Mouse (Mus musculus) right cerebral cortex, postnatal 10 days (tissue): ENCODE results near the gene Aplp2.

ENCODE experiments used
- DNase-seq, 2 experiments: peaks; one replicate each; pipeline ENCODE4 v3.0.0; 2021; ENCODE audit warnings: low spot score in 2 of 2

The Aplp2 gene

DNA sequence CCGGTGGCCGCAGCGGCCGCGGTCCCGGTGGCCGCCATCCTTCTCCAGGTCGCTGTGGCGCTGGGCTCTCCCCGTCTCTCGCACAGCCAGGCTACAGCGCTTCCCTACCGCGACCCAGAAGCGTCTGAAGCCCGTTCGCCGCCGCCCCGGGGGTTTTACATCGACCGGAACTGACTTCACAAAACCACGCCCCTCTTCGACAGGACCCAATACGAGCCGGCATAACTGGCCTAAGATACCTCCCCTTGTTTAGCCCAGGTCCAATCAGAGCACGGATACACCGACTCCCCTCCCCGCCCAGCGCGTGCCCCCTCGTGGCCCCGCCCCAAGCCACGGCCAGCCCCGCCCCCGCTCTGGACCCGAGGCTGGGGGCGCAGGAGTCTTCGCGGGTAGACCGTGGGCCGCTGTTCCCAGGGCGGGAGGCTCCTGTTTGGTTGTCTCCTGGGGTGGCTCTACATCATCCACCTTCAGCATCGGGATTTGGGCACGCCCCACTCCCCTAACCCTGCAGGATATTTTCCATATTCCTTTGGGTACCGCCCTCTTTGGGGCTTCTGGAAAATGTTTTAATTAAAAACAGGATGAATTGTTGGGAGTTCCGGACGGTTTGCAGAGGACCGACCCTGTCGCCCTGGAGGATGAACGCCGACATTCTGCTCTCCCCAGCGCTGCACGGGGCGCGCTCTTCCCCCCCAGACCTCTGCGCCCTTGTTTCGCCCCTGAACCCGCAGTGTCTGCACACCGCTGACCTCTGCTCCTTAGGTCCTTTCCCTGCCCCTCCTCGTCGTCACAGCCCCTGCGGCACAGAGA is at the start of gene Aplp2:
Gene Aplp2 (minus strand): TSS at position 126 of the 810 bp plus-strand sequence.
- peak; percentile 98 to 99 for DNase-seq

DNA sequence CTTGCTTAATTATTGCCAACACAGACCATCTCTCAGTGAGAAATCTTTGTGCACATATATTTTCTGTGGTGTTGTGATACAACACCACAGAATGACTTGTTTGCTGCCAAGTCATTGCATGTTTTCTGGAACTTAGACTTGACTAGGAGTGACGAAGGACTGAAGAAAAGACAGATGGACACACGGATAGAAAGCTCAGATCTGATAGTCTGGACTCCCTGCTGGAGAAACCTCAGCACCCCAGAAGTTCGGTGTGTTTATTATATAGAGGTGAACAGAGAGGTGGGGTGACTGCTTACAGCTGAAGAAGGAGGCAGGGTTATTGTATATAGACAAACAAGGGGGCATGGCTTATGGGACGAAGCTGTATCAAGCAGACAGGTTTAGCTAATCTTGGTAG is 48.6 kb upstream of the Aplp2 start:
- no peak for DNase-seq

DNA sequence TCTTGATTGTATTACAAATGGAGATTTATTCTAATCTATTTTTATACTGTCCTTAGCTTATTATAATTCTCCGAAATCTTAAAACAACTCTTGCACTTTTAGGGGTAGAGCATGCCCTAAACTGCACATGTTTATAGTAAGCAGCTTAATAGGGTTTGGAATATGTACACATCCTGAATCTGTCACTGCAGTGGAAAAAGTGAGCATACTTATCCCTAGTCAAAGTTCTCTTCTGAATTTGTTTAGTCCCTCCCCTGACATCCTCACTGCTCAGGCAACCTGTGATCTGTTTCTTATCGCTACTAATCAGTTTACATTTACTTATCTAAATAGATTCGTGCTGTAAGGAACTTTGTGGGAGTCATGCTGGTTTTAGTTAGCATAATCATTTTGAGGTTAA is 46.6 kb upstream of the Aplp2 start:
- DNase-seq: no peak

DNA sequence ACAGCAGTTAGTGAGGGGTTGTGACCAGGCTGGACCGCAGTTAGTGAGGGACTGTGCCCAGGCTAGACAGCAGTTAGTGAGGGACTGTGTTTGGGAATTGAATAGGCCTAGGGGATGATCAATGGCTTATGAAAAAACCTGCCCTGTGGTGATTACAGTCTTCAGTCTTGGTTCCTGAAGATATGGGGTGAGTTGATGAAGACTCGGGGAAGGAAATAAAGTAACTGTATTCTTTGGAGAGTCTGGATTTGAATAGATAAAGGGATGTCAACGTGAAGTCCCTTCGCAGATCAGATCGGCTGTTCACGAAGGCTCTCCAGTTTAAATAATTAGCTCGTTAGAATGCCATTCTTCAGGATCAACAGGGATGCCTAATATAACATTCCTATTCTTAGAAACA is 44.3 kb upstream of the Aplp2 start:
- no peak for DNase-seq

DNA sequence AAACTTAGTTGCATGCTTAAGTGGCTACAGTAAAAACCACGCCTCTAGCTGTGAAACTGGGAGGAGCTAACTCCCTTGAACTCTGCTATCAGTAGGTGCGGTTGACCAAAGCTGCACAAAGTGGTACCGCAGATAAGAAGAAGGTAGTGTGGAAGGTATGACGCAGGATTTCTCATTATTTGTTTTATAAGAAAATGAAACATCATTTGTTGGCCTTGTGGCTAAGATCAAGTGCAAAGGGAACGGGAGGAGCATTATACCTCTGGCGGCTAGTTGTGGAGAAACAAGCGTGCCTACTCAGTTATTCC is 43.0 kb upstream of the Aplp2 start:
- no peak for DNase-seq

DNA sequence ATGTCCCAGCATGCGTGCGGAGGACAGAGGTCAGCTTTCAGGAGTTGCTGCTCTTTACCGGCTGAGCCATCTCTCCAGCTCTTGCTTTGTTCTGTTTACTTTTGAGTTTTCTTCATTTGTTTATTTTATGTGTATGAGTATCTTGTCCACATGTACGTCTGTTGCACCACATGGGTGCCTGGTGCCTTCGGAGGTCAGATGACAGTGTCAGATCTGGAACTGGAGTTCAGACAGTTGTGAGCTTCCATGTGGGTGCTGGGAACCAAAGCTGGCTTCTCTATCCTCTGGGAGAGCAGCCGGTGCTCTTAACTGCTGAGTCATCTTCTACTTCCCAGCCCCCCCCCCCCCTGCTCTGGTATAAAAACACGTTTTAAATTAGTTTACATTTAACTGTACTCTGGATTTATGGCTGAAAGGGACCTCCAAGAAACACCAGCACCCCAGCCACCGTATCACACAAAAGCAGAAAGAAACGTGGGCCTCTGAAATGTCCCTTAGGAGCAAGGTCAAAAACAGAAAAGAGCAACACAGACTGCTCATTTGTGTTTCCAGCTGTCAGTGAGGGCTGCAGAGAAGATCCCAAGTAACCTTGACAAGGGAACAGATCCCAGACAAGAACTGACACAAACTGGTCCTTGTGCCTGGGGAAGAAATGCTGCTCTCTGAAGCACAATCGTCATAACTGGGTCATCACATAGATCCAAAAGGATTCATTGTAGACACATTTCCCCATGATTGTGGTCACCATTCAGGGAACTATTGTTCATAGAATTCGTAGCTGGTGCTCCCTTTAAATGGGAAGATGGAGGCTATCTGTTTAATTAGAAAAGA is 42.5 kb upstream of the Aplp2 start:
- DNase-seq: no peak

DNA sequence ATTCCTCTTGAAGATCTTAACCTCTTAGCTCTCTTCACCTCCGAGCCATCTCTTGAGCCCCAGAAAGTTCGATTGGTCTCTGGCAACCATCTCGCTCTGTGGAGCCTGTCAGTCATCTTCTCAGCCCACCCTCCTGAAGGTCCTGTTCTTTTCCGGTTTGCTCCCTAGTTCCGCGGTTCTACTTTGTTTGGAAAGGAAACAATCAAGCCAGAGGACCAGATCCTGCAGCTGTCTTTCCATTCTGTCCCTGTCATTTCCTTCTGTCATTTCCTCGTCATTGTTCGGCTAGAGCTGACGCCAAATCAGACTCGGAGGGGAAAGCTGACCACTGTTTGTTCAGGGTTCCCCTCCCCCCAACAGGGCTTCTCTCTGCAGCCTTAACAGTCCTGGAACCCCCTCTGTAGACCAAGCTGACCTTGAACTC is 41.7 kb upstream of the Aplp2 start:
- no peak for DNase-seq

DNA sequence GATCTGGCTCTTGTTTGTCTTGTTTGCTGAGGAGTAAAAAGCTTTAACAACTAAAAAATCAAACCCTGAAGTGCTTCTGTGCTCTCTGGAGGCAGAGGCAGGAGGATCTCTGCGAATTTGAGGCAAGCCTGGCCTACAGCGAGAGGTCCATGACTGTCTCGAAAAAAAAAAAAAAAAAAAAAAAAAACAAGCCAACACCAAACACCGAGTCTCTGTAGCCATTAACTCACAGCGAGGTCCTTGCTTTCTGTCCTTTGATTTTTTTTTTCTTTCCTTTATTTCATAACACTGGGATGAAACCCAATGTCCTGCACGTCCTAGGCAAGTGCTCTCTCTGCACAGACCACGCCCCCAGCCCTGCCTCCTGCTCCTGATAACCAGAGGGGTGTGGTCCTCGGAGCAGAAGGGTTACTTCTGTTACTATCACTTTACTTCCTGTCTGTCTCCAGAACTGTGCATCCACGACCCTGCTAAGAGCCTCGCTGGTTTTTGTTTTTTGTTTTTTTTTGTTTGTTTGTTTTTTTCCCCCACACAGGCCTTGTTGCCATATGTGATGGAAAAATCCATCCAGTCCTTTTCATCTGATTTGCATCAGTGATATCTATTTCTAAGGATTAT is 40.7 kb upstream of the Aplp2 start:
- no peak for DNase-seq

DNA sequence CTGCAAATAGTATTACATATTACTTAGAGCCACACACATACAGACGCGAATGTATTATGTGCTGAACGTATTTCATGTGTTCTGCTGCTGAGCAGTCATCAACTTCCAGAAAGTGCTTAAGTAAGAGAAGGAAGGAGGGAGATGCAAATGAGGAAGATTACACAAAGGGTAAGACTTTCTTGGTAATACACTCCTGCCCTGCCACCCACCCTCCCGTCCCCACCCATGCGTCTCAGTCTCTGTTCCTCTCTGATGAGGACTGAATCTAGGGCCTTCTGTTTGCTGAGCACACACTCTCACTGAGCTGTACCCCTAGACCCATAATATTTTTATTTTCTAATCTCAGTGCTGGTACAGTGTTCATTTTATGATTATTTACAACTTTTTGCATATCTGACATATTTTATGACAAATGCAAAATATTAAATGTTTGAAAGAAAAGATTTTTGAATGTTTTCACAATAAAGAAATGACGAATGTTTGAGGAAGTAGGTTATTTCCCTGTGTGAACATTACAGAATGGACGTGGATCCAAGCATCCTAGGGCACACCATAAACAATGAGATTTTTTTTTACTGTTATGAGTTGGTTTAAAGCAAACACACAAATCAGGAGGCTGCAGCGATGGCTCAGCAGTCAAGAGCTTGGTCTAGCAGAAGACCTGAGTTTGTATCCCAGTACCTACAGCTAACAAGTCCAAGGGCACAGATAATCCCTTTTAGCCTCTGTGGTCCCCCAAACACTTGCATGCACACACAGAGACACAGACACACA is 36.0 kb upstream of the Aplp2 start:
- no peak for DNase-seq

DNA sequence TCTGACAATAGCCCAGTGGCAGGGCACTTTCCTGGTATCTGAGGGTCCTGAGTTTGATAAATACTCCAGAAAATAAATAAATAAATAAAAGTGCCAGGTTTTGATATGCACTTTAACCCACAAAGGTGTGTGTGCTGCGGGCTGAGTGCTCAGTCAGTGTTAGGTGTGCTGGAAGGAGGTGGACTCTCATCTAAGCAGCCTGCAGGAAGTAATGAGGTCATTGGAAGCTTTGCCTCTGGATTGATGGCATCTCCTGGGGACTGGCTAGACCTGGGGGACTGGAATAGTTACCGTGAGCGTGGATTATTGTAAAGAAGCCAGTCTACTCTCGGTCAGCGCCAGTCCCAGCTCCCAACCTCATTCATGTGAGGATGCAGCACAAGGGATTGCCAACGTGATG is 34.8 kb upstream of the Aplp2 start:
- no peak for DNase-seq

DNA sequence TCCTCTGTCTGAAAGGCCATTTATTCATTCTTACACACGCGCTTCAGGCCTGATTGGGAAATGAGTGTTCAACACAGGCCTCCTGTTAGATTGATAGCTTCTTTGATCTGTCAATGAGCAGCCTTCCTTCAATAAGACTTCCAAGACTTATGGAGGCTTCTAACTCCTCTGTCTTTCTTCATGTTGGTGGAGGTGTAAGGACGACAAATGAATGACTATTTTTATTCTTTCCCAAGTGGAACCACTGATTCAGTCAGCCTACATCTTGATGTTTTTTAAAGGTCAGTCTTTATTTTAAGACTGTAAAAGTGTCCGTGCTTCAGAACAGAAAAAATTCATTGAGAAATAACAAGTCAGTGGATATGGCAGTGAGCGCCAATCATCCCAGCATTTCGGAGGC is 33.4 kb upstream of the Aplp2 start:
- no peak for DNase-seq

DNA sequence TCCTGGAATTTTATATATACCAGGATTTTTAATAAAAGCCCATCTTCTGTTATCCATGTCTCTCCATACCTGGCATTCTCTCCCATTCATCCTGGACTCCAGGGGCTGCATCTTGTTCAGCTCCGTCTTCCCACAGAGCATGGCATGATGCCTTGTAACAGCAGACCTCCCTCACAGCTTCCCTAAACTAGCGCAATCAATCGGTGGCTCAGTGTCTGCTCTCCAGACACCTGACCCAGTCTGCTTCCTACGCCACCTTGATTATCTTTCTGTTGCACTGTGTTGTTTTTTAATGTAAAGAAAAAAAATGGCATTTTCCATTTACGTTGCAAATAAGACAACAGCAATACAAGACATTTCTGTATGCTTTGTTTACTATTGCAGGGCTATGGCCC is 32.3 kb upstream of the Aplp2 start:
- DNase-seq: no peak

DNA sequence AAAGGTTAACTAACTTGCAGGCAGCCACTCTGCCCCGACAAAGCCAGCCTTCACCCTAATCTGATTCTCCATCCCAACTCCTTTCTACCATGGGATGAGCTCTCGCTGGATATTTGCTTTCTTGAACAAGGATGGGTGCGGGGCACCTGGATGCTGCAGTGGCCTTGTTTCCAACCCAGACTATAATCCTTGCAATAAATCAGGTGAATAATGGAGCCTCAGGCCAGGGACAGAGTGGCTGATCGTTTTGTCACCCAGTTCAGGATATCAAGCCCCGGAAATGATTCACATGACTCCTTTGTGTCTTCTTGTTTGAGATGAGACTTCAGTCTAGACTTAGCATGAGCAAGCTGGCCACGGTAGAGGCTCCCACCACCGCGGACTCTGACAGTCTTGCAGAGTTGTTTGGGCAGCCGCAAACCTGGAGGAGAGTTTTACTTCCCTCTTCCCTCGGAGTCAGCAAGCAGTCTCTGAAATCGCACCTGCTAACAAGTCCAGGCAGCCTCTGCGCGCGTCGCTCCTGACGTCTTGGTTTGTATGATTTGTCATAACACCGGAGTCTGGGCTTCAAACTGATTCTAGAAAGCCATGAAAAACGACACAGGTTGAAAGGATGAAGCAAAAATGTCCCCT is 31.8 kb upstream of the Aplp2 start:
- no peak for DNase-seq

DNA sequence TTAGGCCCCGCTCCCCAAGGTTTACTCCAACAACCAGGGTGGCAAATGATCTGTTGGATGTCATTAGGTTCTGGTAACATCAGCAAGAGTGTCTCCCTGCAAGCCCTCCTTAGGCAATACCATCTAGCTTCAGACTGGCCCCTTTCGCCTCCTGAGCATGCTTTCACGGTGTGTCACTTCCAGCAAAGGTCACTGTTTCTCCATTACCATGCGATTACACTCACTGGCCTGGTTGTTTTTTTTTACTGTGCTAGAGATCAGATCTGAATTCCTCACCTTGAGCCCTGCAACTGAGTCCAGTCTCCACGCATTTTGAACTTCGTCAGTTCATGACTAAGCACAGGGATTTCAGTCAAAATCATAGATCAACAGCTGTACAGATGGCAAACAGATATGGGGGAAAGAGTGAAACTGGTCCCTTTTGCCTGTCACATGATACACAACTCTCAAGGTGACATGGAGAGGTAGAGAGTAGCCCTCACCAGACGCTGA is 29.6 kb upstream of the Aplp2 start:
- no peak for DNase-seq

DNA sequence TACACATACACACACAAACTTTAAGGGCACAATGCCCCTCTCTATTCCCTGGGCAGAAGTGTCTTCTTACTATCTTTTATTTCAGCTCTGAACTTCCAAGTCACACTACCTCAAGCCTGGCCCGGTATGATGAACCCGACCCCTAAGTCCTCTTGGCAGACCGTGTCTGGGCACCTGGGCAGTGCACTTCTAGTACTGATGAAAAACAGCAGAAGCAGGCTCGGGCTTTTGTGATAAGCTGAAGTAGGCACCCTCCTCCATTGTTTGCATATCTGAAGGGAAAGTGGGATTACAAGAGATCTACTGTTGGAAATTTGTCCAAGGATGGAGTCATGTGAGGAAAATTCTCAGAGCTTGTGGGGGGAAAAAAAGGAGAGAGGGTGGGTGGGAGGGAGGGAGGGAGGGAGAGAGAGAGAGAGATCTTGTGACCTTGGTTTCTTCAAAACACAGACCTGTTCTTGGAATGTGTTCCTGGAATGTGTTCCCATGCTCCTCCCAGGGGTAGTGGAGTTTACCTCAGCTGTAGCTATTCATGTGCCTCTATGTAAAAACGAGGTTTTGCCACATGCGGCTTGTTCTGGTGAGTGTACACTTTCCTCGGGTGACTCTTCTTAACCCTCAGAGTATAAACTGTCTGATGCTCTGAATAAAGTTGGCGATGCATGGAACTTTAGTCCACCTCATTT is 29.1 kb upstream of the Aplp2 start:
- no peak for DNase-seq

DNA sequence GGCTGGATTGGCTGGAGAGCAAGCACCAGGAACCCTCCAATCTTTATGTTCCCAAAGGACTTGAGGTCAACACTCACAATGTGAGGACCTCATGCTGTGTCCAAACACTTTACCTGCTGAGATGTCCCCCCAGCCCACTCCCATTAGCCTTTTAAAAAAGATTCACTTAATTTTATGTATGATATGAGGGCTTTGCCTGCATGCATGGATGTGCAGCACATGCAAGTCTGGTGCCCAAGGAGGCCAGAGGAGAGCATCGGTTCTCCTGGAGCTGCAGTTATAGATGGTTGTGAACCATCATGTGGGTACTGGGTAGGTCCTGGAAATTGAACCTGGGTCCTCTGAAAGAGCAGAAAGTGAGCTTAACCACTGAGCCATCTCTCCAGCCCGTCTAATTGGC is 27.9 kb upstream of the Aplp2 start:
- no peak for DNase-seq

DNA sequence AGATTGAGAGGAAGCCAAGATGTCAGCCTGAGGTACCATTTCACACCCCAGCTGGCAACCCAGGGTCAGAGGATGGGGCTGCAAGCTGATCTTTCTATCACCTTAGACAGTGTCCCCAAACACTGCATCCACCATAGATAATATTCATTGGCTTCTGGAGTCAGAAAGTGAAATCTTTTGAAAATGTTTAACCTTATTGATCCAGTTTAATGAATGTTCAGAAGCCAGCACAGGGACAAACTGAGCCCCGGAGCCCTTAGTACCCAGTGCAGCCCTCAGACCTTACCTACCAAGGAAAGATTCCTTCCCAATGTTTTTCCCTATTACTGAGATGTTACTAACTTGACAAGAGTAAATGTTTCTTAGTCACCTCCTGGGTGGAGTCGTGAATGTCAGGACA is 26.9 kb upstream of the Aplp2 start:
- DNase-seq: no peak

DNA sequence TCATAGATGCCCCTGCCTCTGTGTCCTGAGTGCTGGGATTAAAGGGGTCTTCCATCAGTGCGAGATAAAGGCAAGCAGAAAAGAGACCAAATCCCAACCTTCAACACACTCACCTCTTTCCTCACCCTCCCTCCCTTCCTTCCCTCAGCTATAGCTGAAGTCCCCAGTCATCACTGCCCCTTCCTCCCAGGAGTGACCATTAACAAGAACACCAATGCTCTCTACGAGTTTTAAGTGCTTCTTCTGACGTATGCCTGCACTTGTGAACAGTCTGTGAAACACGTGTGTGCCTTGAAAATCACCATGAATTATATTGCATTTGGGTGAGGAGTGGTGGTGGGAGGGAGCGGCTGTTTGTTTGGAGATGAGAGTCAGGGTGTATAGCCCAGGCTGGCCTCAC is 24.5 kb upstream of the Aplp2 start:
- DNase-seq: no peak

DNA sequence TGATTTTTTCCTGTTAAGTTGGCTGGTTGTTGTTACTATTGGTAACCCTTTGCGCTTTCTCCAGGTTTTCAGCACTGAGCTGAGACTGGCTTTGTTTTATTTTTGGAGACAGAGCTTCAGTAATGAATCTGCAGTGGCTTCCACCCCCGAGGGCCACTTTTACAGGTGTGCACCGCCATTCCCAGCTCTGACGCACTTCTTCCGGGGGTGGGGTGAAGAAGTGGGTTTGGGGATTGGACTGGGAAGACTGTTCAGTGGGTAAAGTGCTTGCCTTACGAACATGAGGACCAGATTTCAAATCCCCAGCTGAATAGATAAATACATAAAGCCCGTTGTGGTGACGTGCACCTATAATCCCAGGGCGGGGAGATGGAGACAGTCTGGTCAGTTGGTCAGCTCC is 23.9 kb upstream of the Aplp2 start:
- DNase-seq: peak; percentile 29 to 43

DNA sequence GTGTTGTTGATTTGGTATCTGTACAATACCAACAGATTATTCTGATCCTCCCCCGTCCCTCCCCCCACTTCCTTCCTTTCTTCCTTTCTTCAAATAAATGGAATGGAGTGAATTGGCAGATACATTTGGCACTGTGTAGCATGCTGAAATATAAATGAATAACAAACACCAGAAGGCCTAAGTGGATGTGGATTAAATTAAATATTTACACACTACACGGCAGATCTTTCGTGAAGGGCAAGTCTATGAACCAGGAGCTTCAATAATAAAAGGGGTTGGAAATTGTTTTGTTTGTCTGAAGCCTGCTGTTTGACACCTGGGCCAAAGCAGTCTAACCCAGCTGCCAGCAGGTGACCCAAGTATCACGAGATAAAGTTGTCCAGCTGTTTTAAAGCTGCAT is 23.4 kb upstream of the Aplp2 start:
- DNase-seq: no peak

DNA sequence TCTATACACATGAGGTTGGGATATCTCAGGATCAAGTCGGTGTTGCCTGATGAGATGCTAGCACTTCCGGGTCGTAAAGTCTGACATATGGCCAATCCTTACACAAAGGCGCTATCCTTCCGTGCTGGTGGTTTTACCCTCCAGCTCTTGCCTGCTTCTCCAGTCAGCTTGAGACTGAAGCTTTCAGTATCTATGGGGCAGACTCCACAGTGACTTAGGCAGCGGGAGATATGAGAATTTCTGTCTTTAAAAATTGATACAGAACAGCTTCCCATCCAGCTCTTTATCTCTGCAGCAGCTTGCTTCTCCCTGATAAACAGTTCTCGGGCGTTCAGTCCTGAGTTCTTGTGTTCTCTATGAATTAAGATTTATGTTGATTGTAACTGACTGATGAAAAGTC is 14.9 kb upstream of the Aplp2 start:
- DNase-seq: no peak
